In genomic region chr3:130900054-130900840, GRCm38 (mm10) we compare ENCODE assay signal across 8 mouse cellular contexts.
DNase-seq lines count a peak whose midpoint lies in the region; ATAC-seq and TF ChIP-seq lines count a peak whose summit lies in the region.

No protein-coding gene starts in this region.

- H3K27ac ChIP-seq in kidney, adult 2 months (ENCODE audit: insufficient read depth, low read depth, low read length), result no peak overlapping the region
- peak overlapping the region; percentile 8 for H3K27ac ChIP-seq in cortical plate, adult 2 months (ENCODE audit: insufficient read depth, low read length)

- no peak overlapping the region for H3K4me3 ChIP-seq in kidney, adult 2 months (ENCODE audit: insufficient read depth, low read depth, low read length)
- no peak overlapping the region for H3K4me3 ChIP-seq in cortical plate, adult 2 months (ENCODE audit: insufficient read depth, low read length)

- peak; percentile 12 for DNase-seq in kidney, adult 2 months
- DNase-seq in kidney, postnatal 25 days, result no peak
- DNase-seq in CD4-positive helper T cell, adult 2 months (ENCODE audit: low read depth, low spot score), result peak; percentile 50
- peak; percentile 18 for DNase-seq in skeletal muscle tissue, adult 2 months (ENCODE audit: low read depth, low spot score)
- DNase-seq in neural tube, embryonic 10.5 days (ENCODE audit: extremely low spot score, low spot score), result no peak
- DNase-seq in frontal cortex, adult 2 months (ENCODE audit: extremely low spot score in 1 of 2, low spot score in 1 of 2), result no peak

- H3K27me3 ChIP-seq in kidney, adult 2 months (replicated peaks; ENCODE audit: control insufficient read depth, insufficient read depth, low read length), result no peaks in the 10 kb centered on the region

- peak; percentile 91 to 95 for ATAC-seq in hematopoietic stem cell, adult 5-6 weeks (replicated peaks in 1 of 2; ENCODE audit: insufficient read depth in 1 of 2, low FRiP score in 2 of 2, low TSS enrichment in 1 of 2, low read depth in 1 of 2, poor library complexity in 2 of 2, severe bottlenecking in 2 of 2)

- TF ChIP-seq POLR2A in kidney, adult 2 months (IDR thresholded peaks at IDR 0.05; ENCODE audit: low read depth, low read length), result no peak
- TF ChIP-seq POLR2A in cortical plate, adult 2 months (IDR thresholded peaks at IDR 0.05; ENCODE audit: extremely low read depth, insufficient read depth, low read length), result no peak

- 57% methylated on average over 30 of the region's 30 CpGs for WGBS in kidney, adult 2 months

- no peaks in the 10 kb centered on the region for H3K4me1 ChIP-seq in kidney, adult 2 months (ENCODE audit: control insufficient read depth, insufficient read depth, low read length)
- H3K4me1 ChIP-seq in cortical plate, adult 2 months (ENCODE audit: control insufficient read depth, insufficient read depth, low read length), result no peaks in the 10 kb centered on the region

- no peaks in the 10 kb centered on the region for H3K36me3 ChIP-seq in kidney, adult 2 months (ENCODE audit: control insufficient read depth, insufficient read depth, low read length)

- TF ChIP-seq CTCF in kidney, adult 2 months (conservative IDR thresholded peaks at IDR 0.05; ENCODE audit: insufficient read depth, insufficient read length, low read depth, low read length), result no peak
- no peak for TF ChIP-seq CTCF in cortical plate, adult 2 months (IDR thresholded peaks at IDR 0.05; ENCODE audit: extremely low read depth, insufficient read depth, low read length)

Comparison
In these comparisons a context has a peak if more than half of its experiments do, and no peak if none do; other contexts are left out.
1. DNase-seq: peak in kidney, adult 2 months (single experiment), CD4-positive helper T cell, adult 2 months (single experiment) and skeletal muscle tissue, adult 2 months (single experiment); none in kidney, postnatal 25 days (0 of 2), neural tube, embryonic 10.5 days (single experiment) and frontal cortex, adult 2 months (0 of 2).